Mouse (Mus musculus): ENCODE results near the gene Rps6ka1. TPM values are rescaled to one million over a fixed set of nuclear protein-coding genes. Genes with fewer than 3 reads are reported as not detected.
A peak's percentile ranks its signal among the peaks of the same experiment; 100 is the strongest.

Rps6ka1 gene
- polyA plus RNA-seq, 1 experiment = 1.7 TPM

- no peaks in the 10 kb centered on the region for H3K79me2 ChIP-seq (ENCODE audit: control insufficient read depth, insufficient read depth)
- H3K4me3 ChIP-seq = no peak overlapping the region
- peak overlapping the region; percentile 57 for H3K4me2 ChIP-seq (ENCODE audit: low read depth)
- no peaks in the 10 kb centered on the region for H3K36me3 ChIP-seq (ENCODE audit: control insufficient read depth, insufficient read depth)
- H3K27me3 ChIP-seq (ENCODE audit: control insufficient read depth, insufficient read depth, insufficient read length) = no peaks in the 10 kb centered on the region
- TF ChIP-seq MYOG (IDR thresholded peaks at IDR 0.05; ENCODE audit: control insufficient read depth in 1 of 3, insufficient read depth in 1 of 3, insufficient read length in 2 of 3, low read depth in 2 of 3) (no peak), REST (IDR thresholded peaks at IDR 0.05; ENCODE audit: insufficient read depth, insufficient read length) (no peak), POLR2A (IDR thresholded peaks at IDR 0.05; ENCODE audit: insufficient read length, low read depth) (no peak), TCF12 (IDR thresholded peaks at IDR 0.05; ENCODE audit: insufficient read depth, poor library complexity, severe bottlenecking) (no peak), POLR2AphosphoS2 (IDR thresholded peaks at IDR 0.05; ENCODE audit: insufficient read length, low read depth) (no peak), TCF3 (IDR thresholded peaks at IDR 0.05; ENCODE audit: insufficient read length, low read depth) (no peak), SRF (IDR thresholded peaks at IDR 0.05; ENCODE audit: control insufficient read depth, insufficient read length, low read depth) (no peak), E2F4 (IDR thresholded peaks at IDR 0.05; ENCODE audit: insufficient read depth) (no peak)
- no peak overlapping the region for H3ac ChIP-seq (ENCODE audit: control insufficient read depth, insufficient read length)
Measured at GRCm38 (mm10) chr4:133829281-133830070, 58.1 kb downstream of the Rps6ka1 start.

- Histone ChIP-seq H3K79me2 (ENCODE audit: control insufficient read depth, insufficient read depth) (no peaks in the 10 kb centered on the region), H3ac (ENCODE audit: control insufficient read depth, insufficient read length) (no peak overlapping the region), H3K4me2 (ENCODE audit: low read depth) (no peak overlapping the region), H3K27me3 (ENCODE audit: control insufficient read depth, insufficient read depth, insufficient read length) (no peaks in the 10 kb centered on the region), H3K4me3 (no peak overlapping the region), H3K36me3 (ENCODE audit: control insufficient read depth, insufficient read depth) (no peaks in the 10 kb centered on the region)
- TF ChIP-seq USF1 (IDR thresholded peaks at IDR 0.05; ENCODE audit: low read depth) = no peak
- no peak for TF ChIP-seq MYOG (IDR thresholded peaks at IDR 0.05; ENCODE audit: control insufficient read depth in 1 of 3, insufficient read depth in 1 of 3, insufficient read length in 2 of 3, low read depth in 2 of 3)
- TF ChIP-seq POLR2AphosphoS2 (IDR thresholded peaks at IDR 0.05; ENCODE audit: insufficient read length, low read depth) = no peak
- TF ChIP-seq POLR2A (IDR thresholded peaks at IDR 0.05; ENCODE audit: insufficient read length, low read depth) = no peak
- no peak for TF ChIP-seq MAX (IDR thresholded peaks at IDR 0.05; ENCODE audit: low read depth)
- no peak for TF ChIP-seq SRF (IDR thresholded peaks at IDR 0.05; ENCODE audit: control insufficient read depth, insufficient read length, low read depth)
- no peak for TF ChIP-seq REST (IDR thresholded peaks at IDR 0.05; ENCODE audit: insufficient read depth, insufficient read length)
- TF ChIP-seq MYOD1 (IDR thresholded peaks at IDR 0.05; ENCODE audit: control insufficient read depth in 1 of 3, insufficient read length in 2 of 3, low read depth in 2 of 3) = no peak
Measured at GRCm38 (mm10) chr4:133827887-133828794, 59.5 kb downstream of the Rps6ka1 start.

GRCm38 (mm10) chr4:133827354-133827753 lies 60.2 kb downstream of the Rps6ka1 start:
- Histone ChIP-seq H3ac (ENCODE audit: control insufficient read depth, insufficient read length) (no peak overlapping the region), H3K4me3 (no peak overlapping the region), H3K36me3 (ENCODE audit: control insufficient read depth, insufficient read depth) (no peaks in the 10 kb centered on the region), H3K4me2 (ENCODE audit: low read depth) (no peak overlapping the region), H3K79me2 (ENCODE audit: control insufficient read depth, insufficient read depth) (no peaks in the 10 kb centered on the region), H3K27me3 (ENCODE audit: control insufficient read depth, insufficient read depth, insufficient read length) (no peaks in the 10 kb centered on the region)
- TF ChIP-seq MAX (IDR thresholded peaks at IDR 0.05; ENCODE audit: low read depth) (no peak), POLR2AphosphoS2 (IDR thresholded peaks at IDR 0.05; ENCODE audit: insufficient read length, low read depth) (no peak), E2F4 (IDR thresholded peaks at IDR 0.05; ENCODE audit: insufficient read depth) (no peak), REST (IDR thresholded peaks at IDR 0.05; ENCODE audit: insufficient read depth, insufficient read length) (no peak), CEBPB (IDR thresholded peaks at IDR 0.05; ENCODE audit: insufficient read depth, poor library complexity, severe bottlenecking) (no peak), USF1 (IDR thresholded peaks at IDR 0.05; ENCODE audit: low read depth) (no peak), SRF (IDR thresholded peaks at IDR 0.05; ENCODE audit: control insufficient read depth, insufficient read length, low read depth) (no peak), POLR2A (IDR thresholded peaks at IDR 0.05; ENCODE audit: insufficient read length, low read depth) (no peak), MYOG (IDR thresholded peaks at IDR 0.05; ENCODE audit: control insufficient read depth in 1 of 3, insufficient read depth in 1 of 3, insufficient read length in 2 of 3, low read depth in 2 of 3) (no peak), MYOD1 (IDR thresholded peaks at IDR 0.05; ENCODE audit: control insufficient read depth in 1 of 3, insufficient read length in 2 of 3, low read depth in 2 of 3) (no peak), TCF3 (IDR thresholded peaks at IDR 0.05; ENCODE audit: insufficient read length, low read depth) (no peak), TCF12 (IDR thresholded peaks at IDR 0.05; ENCODE audit: insufficient read depth, poor library complexity, severe bottlenecking) (no peak)

GRCm38 (mm10) chr4:133825731-133826130 lies 61.9 kb downstream of the Rps6ka1 start:
- Histone ChIP-seq H3K4me3 (no peak overlapping the region), H3K36me3 (ENCODE audit: control insufficient read depth, insufficient read depth) (no peaks in the 10 kb centered on the region), H3K4me2 (ENCODE audit: low read depth) (peak overlapping the region; percentile 38), H3K79me2 (ENCODE audit: control insufficient read depth, insufficient read depth) (no peaks in the 10 kb centered on the region), H3K27me3 (ENCODE audit: control insufficient read depth, insufficient read depth, insufficient read length) (no peaks in the 10 kb centered on the region), H3ac (ENCODE audit: control insufficient read depth, insufficient read length) (no peak overlapping the region)
- TF ChIP-seq POLR2AphosphoS2 (IDR thresholded peaks at IDR 0.05; ENCODE audit: insufficient read length, low read depth) (no peak), POLR2A (IDR thresholded peaks at IDR 0.05; ENCODE audit: insufficient read length, low read depth) (no peak), MYOD1 (IDR thresholded peaks at IDR 0.05; ENCODE audit: control insufficient read depth in 1 of 3, insufficient read length in 2 of 3, low read depth in 2 of 3) (no peak), SRF (IDR thresholded peaks at IDR 0.05; ENCODE audit: control insufficient read depth, insufficient read length, low read depth) (no peak), E2F4 (IDR thresholded peaks at IDR 0.05; ENCODE audit: insufficient read depth) (no peak), MYOG (IDR thresholded peaks at IDR 0.05; ENCODE audit: control insufficient read depth in 1 of 3, insufficient read depth in 1 of 3, insufficient read length in 2 of 3, low read depth in 2 of 3) (no peak), TCF12 (IDR thresholded peaks at IDR 0.05; ENCODE audit: insufficient read depth, poor library complexity, severe bottlenecking) (no peak), REST (IDR thresholded peaks at IDR 0.05; ENCODE audit: insufficient read depth, insufficient read length) (no peak), USF1 (IDR thresholded peaks at IDR 0.05; ENCODE audit: low read depth) (no peak), TCF3 (IDR thresholded peaks at IDR 0.05; ENCODE audit: insufficient read length, low read depth) (no peak), CEBPB (IDR thresholded peaks at IDR 0.05; ENCODE audit: insufficient read depth, poor library complexity, severe bottlenecking) (no peak), MAX (IDR thresholded peaks at IDR 0.05; ENCODE audit: low read depth) (no peak)
